Mouse (Mus musculus): Measurements from ENCODE around the gene Snw1. TPM values are rescaled to one million over a fixed set of nuclear protein-coding genes. Genes with fewer than 3 reads are reported as not detected.

Gene Snw1
- polyA plus RNA-seq, 1 experiment from 2014 or later, result 119 TPM

DNA sequence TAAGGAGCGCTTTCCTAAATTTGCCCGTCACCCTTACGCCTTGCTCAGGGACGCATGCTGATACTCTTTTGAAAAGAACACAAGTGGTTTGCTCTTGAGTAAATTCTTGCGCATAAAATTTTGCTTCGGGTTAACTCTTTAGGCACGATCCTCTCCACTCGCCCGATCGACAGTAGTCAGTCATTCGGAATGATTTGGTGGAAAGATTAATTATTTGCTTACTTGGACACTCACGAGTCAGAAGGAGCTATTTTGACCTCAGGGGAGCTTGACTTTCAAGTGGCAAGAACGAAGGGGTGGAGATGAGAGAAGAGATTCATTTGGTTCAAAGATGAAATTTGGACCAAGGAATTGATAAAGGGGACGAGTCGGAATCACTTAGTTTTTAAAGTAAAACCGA, 27.9 kb downstream of the Snw1 start:
- Histone ChIP-seq H3K9me3 (no peaks in the 10 kb centered on the region), H3K4me2 (replicated peaks) (peak overlapping the region; percentile 74), H3K36me3 (peaks cover 22% of the 10 kb centered on the region), H3K4me3 (replicated peaks) (peak overlapping the region; percentile 80), H3K27me3 (replicated peaks) (no peaks in the 10 kb centered on the region), H3K9ac (peak overlapping the region; percentile 87; the same call in 1 of the 2 replicates), H3K4me1 (replicated peaks) (0 out of 2 replicates have a peak, but pooled peaks cover 8% of the 10 kb centered on the region), H3K27ac (no peak overlapping the region)
- WGBS, result 3% methylated on average over 16 of the region's 16 CpGs
- no peak; the same call in 1 of the 2 replicates for ATAC-seq

GRCm38 (mm10) chr12:87443700-87444122, 28.4 kb downstream of the Snw1 start, which contains the start of the genes Slirp and Alkbh1:
Gene Slirp (plus strand): TSS chr12:87443896.
Gene Alkbh1 (minus strand): TSS chr12:87444017.
- under 1% methylated on average over 28 of the region's 28 CpGs for WGBS
- ATAC-seq, result peak; percentile 95
- Histone ChIP-seq H3K27ac (peak within 1 kb of the TSS; percentile 82), H3K4me2 (replicated peaks) (peak within 1 kb of the TSS; percentile 74), H3K27me3 (replicated peaks) (no peaks in the 10 kb centered on the region), H3K9ac (peak within 1 kb of the TSS; percentile 87), H3K4me3 (replicated peaks) (peak within 1 kb of the TSS; percentile 80), H3K4me1 (replicated peaks) (0 out of 2 replicates have a peak, but pooled peaks cover 8% of the 10 kb centered on the region), H3K36me3 (peaks cover 21% of the 10 kb centered on the region), H3K9me3 (no peaks in the 10 kb centered on the region)

GRCm38 (mm10) chr12:87443115-87443699, 28.9 kb downstream of the Snw1 start:
- H3K9me3 ChIP-seq, result no peaks in the 10 kb centered on the region

DNA sequence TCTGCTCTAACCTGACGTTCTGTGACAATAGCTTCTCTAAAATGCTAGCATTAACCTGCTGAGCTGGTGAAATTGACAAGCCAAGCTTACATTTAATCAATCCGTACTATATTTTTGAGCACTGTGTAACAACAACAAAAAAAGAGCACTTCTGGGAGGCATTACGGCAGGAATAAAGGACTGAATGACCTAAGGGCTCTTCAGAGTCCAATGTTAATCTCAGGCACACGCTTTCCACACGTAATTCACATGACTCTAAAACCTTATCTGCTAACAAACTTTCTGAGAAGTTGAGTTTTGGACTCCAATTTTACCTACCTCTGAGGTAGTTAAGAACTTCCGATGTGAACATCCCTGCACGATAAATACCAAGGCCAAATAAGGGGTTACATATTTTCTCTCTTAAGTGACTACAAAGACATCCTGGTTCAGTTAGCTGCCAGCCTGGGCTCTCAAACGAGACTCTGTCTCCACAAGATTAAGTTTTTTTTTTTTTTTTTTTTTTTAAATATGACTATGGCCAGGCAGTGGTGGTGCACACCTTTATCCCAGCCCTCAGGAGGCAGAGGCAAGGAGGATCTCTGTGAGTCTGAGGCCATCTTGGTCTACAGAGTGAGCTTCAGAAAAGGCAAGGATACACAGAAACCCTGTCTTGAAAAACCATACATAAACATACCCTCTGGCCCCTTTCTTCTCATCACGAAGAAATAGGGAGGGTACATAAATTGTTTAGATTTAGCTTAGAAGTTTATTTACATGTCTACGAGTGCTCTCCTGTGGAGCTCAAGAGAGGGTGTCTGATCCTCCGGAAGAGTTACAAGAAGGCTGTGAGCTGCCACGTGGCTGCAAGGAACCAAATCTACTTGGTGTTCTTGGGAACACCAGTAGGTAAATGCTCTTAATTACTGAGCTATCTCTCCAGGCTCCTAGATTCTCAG, 29.6 kb downstream of the Snw1 start:
- no peaks in the 10 kb centered on the region for H3K9me3 ChIP-seq
- no peak overlapping the region for H3K27ac ChIP-seq
- peak overlapping the region; percentile 80 for H3K4me3 ChIP-seq (replicated peaks)
- peak; percentile 42; the same call in 1 of the 2 replicates for ATAC-seq
- H3K4me1 ChIP-seq (replicated peaks), result 0 out of 2 replicates have a peak, but pooled peaks cover 8% of the 10 kb centered on the region
- H3K36me3 ChIP-seq, result peaks cover 21% of the 10 kb centered on the region
- H3K9ac ChIP-seq, result peak overlapping the region; percentile 87
- H3K27me3 ChIP-seq (replicated peaks), result no peaks in the 10 kb centered on the region
- H3K4me2 ChIP-seq (replicated peaks), result peak overlapping the region; percentile 74
- WGBS, result 18% methylated on average over 12 of the region's 12 CpGs

More at GRCm38 (mm10) chr12:87443115-87443699, 28.9 kb downstream of the Snw1 start:
- WGBS, result under 1% methylated on average over 33 of the region's 33 CpGs
- 0 out of 2 replicates have a peak, but pooled peaks cover 8% of the 10 kb centered on the region for H3K4me1 ChIP-seq (replicated peaks)
- peak overlapping the region; percentile 82 for H3K27ac ChIP-seq
- peak overlapping the region; percentile 74 for H3K4me2 ChIP-seq (replicated peaks)
- H3K27me3 ChIP-seq (replicated peaks), result no peaks in the 10 kb centered on the region
- H3K9ac ChIP-seq, result peak overlapping the region; percentile 87
- H3K4me3 ChIP-seq (replicated peaks), result peak overlapping the region; percentile 80
- ATAC-seq, result peak; percentile 83
- peaks cover 19% of the 10 kb centered on the region for H3K36me3 ChIP-seq

- Histone ChIP-seq H3K36me3 (peaks cover 40% of the 10 kb centered on the region), H3K9ac (no peak overlapping the region), H3K27me3 (replicated peaks) (no peaks in the 10 kb centered on the region), H3K27ac (no peak overlapping the region), H3K9me3 (no peaks in the 10 kb centered on the region), H3K4me1 (replicated peaks) (no peaks in the 10 kb centered on the region), H3K4me3 (replicated peaks) (no peak overlapping the region), H3K4me2 (replicated peaks) (no peak overlapping the region)
- ATAC-seq, result no peak
- WGBS, result 83% methylated on average over 8 of the region's 8 CpGs
Measured at GRCm38 (mm10) chr12:87428885-87429284, 43.2 kb downstream of the Snw1 start.

DNA sequence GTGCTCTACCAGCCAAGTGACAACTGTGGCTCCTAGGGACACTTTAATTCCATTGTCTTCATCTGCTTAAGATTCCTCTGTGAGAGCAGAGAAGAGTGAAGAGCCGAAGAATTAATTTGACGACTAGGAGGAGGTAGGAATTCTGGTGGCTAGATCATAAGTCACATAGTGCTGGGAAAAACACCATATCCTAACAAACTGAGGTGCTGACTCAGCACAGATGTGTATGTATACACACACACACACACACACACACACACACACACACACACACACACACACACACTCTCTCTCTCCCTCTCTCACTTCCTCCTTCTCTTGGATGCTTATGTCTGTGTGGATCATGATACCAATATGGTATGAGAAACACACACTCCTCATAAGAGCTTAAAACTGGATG, 43.8 kb downstream of the Snw1 start:
- Histone ChIP-seq H3K4me3 (replicated peaks) (no peak overlapping the region), H3K4me2 (replicated peaks) (no peak overlapping the region), H3K4me1 (replicated peaks) (no peaks in the 10 kb centered on the region), H3K36me3 (peaks cover 39% of the 10 kb centered on the region), H3K27me3 (replicated peaks) (no peaks in the 10 kb centered on the region), H3K9ac (no peak overlapping the region), H3K9me3 (no peaks in the 10 kb centered on the region), H3K27ac (no peak overlapping the region)
- 88% methylated on average over 2 of the region's 2 CpGs for WGBS
- no peak for ATAC-seq

DNA sequence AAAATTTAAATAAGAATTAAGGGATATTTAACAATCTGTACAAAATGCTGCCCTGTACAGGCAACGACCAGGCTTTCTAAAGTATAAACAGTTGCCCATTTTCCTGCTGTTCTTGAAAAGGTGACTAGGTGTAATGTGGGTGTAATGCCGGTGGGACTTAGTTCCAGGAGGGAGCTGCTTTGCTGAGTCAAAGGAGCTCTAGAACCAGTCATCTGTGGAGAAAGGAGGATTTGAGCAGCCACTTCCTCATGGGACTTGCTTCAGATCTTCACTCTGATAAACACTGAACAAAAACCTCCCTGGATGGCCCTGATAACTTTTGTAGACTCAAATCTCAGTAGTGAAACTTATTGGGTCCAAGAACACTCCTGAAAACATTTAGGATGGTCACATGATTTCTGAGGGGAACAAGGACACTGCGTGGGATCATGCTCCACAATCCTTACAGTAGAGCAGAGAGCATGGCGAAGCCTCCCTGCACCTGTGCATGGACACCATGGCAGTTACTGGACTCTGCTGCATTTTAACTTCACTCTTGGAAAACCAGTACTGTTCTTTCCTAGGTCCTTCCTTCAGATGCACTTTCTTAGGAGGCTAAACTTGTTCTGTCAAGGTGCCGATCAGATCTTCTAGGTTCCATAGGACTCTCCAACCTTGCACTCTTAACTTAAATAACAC, 45.6 kb downstream of the Snw1 start:
- H3K27me3 ChIP-seq (replicated peaks), result no peaks in the 10 kb centered on the region
- H3K4me2 ChIP-seq (replicated peaks), result no peak overlapping the region
- H3K4me3 ChIP-seq (replicated peaks), result no peak overlapping the region
- ATAC-seq, result no peak
- no peaks in the 10 kb centered on the region for H3K4me1 ChIP-seq (replicated peaks)
- no peak overlapping the region for H3K9ac ChIP-seq
- H3K27ac ChIP-seq, result no peak overlapping the region
- 93% methylated on average over 5 of the region's 5 CpGs for WGBS
- peaks cover 30% of the 10 kb centered on the region for H3K36me3 ChIP-seq
- no peaks in the 10 kb centered on the region for H3K9me3 ChIP-seq

- H3K4me2 ChIP-seq (replicated peaks), result no peak overlapping the region
- ATAC-seq, result no peak
- no peaks in the 10 kb centered on the region for H3K9me3 ChIP-seq
- no peaks in the 10 kb centered on the region for H3K4me1 ChIP-seq (replicated peaks)
- no peak overlapping the region for H3K9ac ChIP-seq
- H3K27me3 ChIP-seq (replicated peaks), result no peaks in the 10 kb centered on the region
- peaks cover 26% of the 10 kb centered on the region for H3K36me3 ChIP-seq
- 49% methylated on average over 3 of the region's 3 CpGs for WGBS
- H3K27ac ChIP-seq, result no peak overlapping the region
- no peak overlapping the region for H3K4me3 ChIP-seq (replicated peaks)
Measured at GRCm38 (mm10) chr12:87424516-87424915, 47.6 kb downstream of the Snw1 start.

- Histone ChIP-seq H3K36me3 (peaks cover 19% of the 10 kb centered on the region), H3K4me2 (replicated peaks) (no peak overlapping the region), H3K9ac (no peak overlapping the region), H3K4me1 (replicated peaks) (no peaks in the 10 kb centered on the region), H3K9me3 (no peaks in the 10 kb centered on the region), H3K27me3 (replicated peaks) (no peaks in the 10 kb centered on the region), H3K4me3 (replicated peaks) (no peak overlapping the region), H3K27ac (no peak overlapping the region)
- 31% methylated on average over 1 of the region's 1 CpGs for WGBS
- 0 out of 2 replicates have a peak, but pooled peaks have one; percentile 29 for ATAC-seq
Measured at GRCm38 (mm10) chr12:87423700-87424099, 48.4 kb downstream of the Snw1 start.

GRCm38 (mm10) chr12:87421708-87422507, 50.2 kb downstream of the Snw1 start:
- ATAC-seq, result no peak
- Histone ChIP-seq H3K27ac (no peak overlapping the region), H3K4me2 (replicated peaks) (no peak overlapping the region), H3K27me3 (replicated peaks) (no peaks in the 10 kb centered on the region), H3K36me3 (peaks cover 7% of the 10 kb centered on the region; the same call in 1 of the 2 replicates), H3K9me3 (no peaks in the 10 kb centered on the region), H3K9ac (no peak overlapping the region), H3K4me1 (replicated peaks) (no peaks in the 10 kb centered on the region), H3K4me3 (replicated peaks) (no peak overlapping the region)
- 60% methylated on average over 5 of the region's 5 CpGs for WGBS

DNA sequence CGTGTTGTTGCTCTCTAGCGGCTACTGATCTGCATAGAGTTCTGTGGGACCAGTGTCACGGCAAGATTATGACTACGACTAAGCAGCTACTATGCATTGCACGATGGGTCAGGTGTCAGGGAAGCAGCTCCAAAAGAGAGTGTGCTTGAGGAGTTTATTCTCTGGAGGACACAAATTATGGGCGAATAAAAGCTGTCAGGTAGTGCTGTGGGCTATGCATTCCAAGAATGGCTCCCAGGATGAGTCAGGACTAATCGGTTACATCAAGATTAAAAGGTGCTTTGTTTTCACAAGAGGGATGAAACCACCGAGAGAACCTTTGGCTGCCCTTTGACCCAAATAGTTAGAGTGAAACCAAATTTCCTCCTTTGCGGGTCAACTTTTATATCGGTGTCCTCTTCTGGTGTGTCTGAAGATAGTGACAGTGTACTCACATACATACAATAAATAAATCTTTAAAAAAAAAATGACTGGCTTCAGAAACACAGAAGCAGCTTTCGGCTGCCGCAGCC, 52.0 kb downstream of the Snw1 start:
- H3K27ac ChIP-seq, result no peak overlapping the region
- H3K36me3 ChIP-seq, result no peaks in the 10 kb centered on the region
- no peaks in the 10 kb centered on the region for H3K4me1 ChIP-seq (replicated peaks)
- 62% methylated on average over 12 of the region's 12 CpGs for WGBS
- H3K4me2 ChIP-seq (replicated peaks), result no peak overlapping the region
- no peak overlapping the region for H3K9ac ChIP-seq
- H3K9me3 ChIP-seq, result no peaks in the 10 kb centered on the region
- no peak overlapping the region for H3K4me3 ChIP-seq (replicated peaks)
- H3K27me3 ChIP-seq (replicated peaks), result no peaks in the 10 kb centered on the region
- ATAC-seq, result peak; percentile 12; the same call in 1 of the 2 replicates
